Mouse (Mus musculus): ENCODE data around the gene Cbx5.

DNA sequence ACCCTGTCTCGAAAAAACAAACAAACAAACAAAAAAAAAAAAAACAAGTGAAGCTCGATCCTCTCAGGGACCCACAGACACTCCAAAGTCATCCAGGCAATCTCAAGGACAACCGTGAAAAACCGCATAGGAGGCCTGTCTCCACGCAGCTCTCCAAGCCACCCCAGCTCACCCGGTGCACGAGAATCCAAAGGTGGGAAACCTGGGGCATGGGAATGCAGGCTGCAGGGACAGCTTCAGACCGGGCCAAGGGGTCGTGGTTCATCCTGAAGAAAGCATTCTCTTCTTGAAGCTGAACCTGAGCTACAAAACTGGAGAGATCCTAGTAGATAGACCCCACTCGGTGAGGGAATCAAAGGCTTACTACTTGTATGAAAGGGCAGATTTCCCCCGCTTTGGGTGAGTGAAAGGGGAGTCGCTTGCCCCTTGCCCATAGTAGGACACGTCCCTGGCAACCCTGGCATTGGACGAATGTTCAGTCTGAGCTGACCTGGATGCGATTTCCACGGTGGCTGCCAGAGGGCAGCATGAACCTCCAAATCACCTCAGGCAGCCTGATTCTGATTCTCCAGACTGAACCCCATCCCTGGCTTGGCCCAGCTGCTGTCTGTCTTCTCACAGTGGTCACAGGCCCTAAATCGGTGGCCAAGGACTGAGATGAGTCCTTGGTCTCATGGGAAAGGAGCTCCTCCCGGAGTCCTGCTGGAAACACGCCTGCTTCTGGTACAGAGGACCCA lies 54.0 kb downstream of the Cbx5 start:
- TF ChIP-seq REST (IDR thresholded peaks at IDR 0.05; ENCODE audit: insufficient read depth, insufficient read length), result no peak
- peak; percentile 73 for TF ChIP-seq POLR2AphosphoS2 (IDR thresholded peaks at IDR 0.05; ENCODE audit: insufficient read length, low read depth)
- TF ChIP-seq TCF12 (IDR thresholded peaks at IDR 0.05; ENCODE audit: insufficient read depth, poor library complexity, severe bottlenecking), result no peak
- no peak for TF ChIP-seq TCF3 (IDR thresholded peaks at IDR 0.05; ENCODE audit: insufficient read length, low read depth)
- TF ChIP-seq CEBPB (IDR thresholded peaks at IDR 0.05; ENCODE audit: insufficient read depth, poor library complexity, severe bottlenecking), result no peak
- TF ChIP-seq POLR2A (IDR thresholded peaks at IDR 0.05; ENCODE audit: insufficient read length, low read depth), result no peak
- TF ChIP-seq MYOG (IDR thresholded peaks at IDR 0.05; ENCODE audit: control insufficient read depth in 1 of 3, insufficient read depth in 1 of 3, insufficient read length in 2 of 3, low read depth in 2 of 3), result peak in 2 of 3 experiments; percentile 27 to 47
- no peak for TF ChIP-seq MAX (IDR thresholded peaks at IDR 0.05; ENCODE audit: low read depth)
- TF ChIP-seq USF1 (IDR thresholded peaks at IDR 0.05; ENCODE audit: low read depth), result no peak
- no peak for TF ChIP-seq E2F4 (IDR thresholded peaks at IDR 0.05; ENCODE audit: insufficient read depth)

Measured in myocyte (in vitro differentiated cells).